Mouse (Mus musculus): Measurements from ENCODE around the gene Kntc1.
A peak's percentile ranks its signal among the peaks of the same experiment; 100 is the strongest.

Kntc1 gene

DNA sequence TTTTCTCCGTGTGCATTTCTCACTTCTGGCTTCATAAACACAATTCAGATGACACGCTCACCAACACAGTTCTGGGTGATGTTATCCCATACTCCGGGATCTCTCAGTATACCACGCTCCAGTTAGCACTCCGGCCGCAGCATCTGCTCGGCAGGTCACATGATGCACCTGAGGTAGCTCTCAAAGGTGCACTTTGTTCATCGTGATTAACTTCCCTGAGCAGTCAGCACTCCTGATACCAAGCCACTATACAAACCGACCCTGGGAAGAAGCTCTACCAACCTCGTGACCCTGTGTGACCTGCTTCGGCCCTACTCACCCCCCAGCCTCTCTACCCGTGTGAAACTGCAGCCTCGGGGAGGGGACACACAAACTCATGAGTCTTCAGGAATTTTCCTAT, 59.6 kb downstream of the Kntc1 start:
- no peak for DNase-seq (ENCODE audit: low spot score in 2 of 2)

DNA sequence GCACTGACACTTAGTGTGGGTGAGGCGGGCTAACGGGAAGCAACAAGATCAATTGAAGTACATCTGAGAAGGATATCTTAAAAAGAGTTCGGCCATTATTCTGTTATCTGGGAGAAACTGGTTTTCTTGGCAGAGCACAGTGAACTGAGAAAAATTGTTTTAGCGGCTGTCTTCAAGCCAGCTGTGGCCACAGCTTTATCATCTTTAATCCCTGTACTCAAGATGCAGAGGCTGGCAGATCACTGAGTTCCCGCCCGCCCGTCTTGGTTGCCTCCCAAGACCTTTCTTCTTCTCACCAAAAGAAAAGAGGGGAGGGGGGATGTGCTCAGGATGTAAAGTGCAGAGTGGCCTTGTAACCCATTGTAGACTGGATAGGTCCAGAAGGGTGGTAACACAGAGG, 67.4 kb downstream of the Kntc1 start:
- no peak for DNase-seq (ENCODE audit: low spot score in 2 of 2)

DNA sequence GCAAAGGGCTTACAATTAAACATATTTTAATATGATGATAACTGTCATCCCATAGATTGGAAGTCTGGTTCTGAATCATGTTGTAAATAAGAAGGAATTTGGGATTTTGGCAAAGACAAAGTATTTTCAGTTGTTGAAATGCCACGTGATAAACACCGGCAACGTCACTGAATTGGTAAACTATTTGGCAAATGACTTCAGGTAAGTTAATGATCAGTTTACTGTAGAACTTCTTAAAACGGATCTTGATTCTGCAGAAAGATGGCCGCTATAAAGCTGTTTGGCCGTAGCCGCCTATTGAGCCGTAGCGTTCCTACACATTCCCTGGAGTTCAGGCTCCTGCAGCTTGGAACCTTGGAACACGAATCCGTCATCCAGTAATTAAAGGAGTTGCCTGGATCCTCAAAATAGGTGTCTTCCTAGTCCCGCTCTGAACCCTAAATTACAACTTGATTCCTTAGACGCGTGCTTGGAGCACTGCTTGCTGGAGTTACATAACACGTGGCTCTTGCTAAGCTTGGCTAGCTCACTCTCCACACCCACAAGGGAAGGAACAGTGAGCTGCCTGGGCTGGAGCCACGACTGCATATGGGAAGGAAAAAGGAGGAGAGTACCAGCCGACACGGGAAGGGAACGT, 69.5 kb downstream of the Kntc1 start:
- DNase-seq (ENCODE audit: low spot score in 2 of 2) = peak; percentile 21 to 24

DNA sequence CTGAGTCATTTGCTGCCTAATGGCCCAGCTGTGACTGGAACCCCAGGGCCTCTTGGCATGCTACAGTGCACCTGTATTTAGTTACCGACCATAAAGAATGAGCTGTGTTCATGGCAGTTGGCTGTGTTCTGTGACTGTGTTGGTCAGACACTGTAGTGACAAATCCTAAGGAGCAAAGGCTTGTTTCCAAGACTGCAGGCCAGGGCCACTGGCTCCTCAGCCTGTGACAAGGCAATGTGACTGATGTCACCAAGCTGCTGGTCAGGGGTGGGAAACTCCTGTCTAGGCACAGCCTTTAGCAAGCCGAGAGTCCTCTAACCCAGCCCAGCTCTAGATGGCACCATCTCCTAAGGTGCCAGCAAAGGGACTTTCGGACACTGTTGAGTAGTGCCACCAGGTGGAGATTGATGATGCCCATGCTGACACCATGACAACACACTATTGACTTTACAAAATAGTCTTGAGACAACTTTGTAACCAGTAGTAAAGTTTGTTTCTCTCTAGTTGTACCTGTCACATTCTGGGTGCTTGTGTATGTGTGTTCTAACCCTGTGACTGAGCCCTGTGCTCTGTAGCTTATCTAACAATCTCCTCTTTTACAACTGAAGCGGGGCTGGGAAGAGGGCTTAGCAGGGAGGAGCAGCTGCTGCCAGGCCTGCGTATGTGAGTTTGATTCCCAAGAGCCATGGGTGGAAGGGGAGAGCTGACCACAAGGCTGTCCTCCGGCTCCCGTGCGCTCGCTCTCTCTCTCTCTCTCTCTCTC, 71.2 kb downstream of the Kntc1 start:
- DNase-seq (ENCODE audit: low spot score in 2 of 2) = no peak

DNA sequence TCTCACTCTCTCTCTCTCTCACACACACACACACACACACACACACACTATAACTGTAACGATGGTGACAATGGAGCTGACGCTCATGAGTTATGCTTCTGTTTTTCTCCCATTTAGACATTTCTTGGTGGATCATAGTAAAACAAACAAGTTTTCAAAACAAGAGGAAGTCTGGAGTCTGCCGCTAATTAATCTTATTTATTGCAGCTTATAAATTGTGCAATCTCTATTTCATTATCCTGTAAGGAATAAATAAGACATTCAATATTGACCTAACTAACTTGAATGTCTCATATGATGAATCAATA, 71.7 kb downstream of the Kntc1 start:
- DNase-seq (ENCODE audit: low spot score in 2 of 2) = no peak

DNA sequence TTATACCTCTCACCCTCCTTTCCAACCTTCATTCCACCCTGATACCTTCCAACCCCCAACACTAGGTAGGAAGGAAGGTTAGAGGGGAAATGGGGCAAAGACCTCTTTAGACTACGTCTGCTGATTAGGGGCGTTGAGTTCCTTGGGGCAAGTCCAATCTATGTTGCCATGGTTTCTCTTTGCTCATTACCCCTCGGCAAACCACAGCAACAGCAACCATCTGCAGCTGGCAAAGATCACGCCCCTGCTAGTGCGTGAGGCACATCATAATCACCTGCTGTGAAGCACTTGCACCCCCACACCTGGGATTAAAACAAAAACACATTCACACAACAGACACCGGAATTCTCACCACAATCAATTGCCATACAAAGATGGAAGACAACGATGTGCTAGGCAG, 73.2 kb downstream of the Kntc1 start:
- DNase-seq (ENCODE audit: low spot score in 2 of 2) = no peak

DNA sequence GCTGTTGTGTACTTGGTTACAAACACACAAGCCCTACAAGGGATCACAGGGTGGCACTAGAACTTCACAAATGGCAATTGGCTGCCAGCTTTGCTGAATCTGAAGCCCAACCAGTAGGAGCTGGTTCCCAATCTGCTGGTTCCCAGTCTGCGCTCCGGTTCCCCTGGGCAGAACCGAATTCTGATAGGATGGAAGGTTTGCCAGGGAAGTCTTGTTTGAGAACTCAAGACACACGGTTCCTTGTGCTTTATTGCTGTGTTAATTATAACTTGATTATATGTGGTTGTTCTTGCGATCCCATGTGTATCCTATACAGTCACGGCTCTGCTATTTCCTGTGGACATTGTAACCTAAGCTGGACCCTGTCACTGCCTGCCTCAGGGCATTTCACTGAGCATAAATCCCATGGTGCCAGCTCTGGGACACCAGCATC, 78.2 kb downstream of the Kntc1 start:
- peak in 1 of 2 experiments; percentile 30 for DNase-seq (ENCODE audit: low spot score in 2 of 2)

DNA sequence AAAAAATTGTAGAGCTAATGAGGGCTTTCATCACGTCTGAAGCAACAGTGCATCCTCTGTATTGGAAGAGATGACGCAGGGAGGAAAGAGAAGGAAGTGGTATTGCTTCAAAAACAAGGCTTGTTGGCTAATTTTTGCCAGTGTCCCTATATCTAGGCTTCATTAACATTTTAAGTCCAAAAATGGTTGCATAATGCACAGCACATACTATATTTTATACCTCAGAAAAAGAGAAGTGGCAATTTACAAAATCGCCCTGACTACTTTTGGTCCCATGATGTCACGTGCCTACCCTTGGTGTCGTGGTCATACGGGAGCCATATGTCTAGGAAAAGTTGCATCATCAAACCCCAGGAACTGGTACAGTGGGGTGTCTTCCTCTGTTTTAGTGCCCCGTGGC, 82.8 kb downstream of the Kntc1 start:
- no peak for DNase-seq (ENCODE audit: low spot score in 2 of 2)

DNA sequence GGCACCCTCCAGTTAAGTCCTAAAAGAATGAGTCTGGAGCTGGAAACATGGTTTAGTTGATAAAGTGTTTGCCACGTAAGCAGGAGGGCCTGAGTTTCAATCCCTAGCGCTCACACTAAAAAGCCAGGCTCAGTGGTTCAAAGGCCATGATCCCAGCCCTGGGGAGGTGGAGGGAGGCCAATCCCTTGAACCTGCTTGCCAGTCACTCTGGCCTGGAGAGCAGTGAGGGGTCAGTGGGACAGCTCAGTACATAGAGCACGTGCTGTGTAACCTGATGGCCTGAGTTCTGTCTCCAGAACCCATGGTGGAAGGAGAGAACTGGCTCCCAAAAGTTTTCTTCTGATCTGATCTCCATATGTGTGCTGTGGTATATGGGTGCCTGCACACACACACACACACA, 85.3 kb downstream of the Kntc1 start:
- no peak for DNase-seq (ENCODE audit: low spot score in 2 of 2)

DNA sequence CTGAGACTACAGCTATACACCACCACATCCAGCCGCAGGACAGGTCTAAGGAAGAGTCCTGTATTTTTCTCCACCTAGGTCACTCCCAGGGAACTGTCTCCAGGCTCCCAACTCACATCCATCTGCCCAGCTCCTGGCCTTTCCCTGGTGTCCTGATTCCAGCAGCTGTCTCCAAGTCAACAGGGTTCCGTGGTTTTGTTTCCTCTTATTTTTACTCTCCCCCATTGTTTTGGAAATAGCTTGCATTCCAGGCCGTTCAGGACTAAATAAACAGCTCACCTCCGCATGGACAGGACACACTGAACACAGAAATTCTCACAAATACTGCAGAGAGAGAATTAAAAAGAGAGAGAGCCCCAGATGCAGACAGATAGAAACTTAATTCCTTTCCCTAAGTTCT, 87.9 kb downstream of the Kntc1 start:
- DNase-seq (ENCODE audit: low spot score in 2 of 2) = no peak

DNA sequence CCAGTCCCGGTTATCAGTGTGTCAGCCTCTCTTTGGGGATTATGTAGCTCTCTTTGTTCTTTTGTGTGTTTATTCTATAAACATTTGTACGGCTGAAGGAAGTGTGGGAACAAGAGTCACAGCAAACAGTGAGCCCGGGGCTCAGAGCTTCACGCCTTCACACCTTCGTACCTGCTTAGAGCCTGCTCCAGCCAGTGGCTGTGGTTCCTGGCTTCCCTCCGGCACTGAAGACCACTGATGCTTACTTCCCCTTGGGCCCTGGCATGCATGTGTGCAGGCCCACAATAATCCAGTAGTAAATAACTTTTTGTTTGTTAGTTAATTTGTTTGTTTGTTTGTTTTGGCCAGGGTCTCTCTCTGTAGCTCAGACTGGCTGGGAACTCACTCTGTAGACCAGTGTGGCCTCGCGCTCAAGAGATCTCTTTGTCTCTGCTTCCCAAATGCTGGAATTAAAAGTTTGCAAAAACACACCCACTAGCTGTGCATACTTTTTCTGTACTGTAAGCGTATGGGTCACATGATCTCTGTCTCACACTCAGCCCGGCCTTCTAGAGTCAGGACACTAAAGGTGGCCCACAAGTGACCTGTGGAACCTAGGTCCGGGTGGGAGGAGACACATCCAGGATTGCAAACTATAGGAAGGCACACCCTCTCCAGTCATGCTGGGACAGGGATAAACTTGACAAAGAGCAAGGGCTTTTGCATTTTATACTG, 92.9 kb downstream of the Kntc1 start:
- DNase-seq (ENCODE audit: low spot score in 2 of 2) = no peak

DNA sequence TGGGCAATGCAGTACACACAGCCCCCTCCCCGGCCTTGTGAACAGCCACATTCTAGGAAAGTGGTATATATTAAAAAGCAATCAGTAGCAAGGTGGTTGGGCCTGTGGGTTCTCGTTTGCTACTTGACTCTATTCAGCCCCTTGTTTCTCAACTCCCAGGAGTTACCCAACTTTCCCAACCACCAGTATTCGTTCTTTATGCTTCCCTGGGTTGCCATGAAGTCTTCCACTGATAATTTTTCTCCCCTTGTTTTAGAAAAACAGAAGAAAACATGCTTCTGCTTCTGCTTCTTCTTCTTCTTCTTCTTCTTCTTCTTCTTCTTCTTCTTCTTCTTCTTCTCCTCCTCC, 93.4 kb downstream of the Kntc1 start:
- no peak for DNase-seq (ENCODE audit: low spot score in 2 of 2)

DNA sequence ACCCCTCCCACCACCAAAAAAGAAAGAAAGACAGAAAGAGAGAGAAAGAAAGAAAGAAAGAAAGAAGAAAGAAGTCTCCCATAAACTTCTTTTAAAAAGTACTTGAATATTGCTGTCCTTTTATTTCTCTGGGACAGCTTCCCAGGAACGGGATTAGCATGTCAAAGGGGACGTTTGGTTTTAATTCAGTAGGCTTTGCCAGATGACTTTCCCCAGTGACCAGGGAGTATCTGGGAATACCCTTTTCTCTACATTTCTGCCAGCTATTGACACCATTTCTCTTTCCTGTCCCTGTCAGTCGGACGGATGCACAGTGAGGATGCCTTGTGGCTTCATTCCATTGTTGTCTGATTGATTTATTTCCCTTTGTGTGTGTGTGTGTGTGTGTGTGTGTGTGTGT, 94.3 kb downstream of the Kntc1 start:
- DNase-seq (ENCODE audit: low spot score in 2 of 2) = no peak

DNA sequence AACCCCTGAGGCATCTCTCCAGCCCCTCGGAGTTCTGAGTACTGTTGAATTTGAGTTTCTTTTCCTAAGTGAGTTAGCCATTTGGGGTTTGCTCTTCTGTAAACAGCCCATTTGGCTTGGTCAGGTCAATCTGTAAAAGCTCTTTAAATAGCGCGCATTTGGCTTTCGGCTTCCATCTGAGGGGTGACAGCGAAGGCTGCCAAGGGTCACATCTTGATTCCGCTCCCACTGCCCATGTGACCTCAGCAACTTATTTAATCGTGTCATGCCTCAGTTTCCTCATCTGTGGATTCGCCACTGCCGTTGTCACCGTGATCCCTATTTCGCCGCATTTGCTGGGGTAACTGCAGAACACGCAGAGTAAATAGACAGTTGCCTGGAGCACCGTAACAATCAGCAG, 94.8 kb downstream of the Kntc1 start:
- DNase-seq (ENCODE audit: low spot score in 2 of 2) = no peak

DNA sequence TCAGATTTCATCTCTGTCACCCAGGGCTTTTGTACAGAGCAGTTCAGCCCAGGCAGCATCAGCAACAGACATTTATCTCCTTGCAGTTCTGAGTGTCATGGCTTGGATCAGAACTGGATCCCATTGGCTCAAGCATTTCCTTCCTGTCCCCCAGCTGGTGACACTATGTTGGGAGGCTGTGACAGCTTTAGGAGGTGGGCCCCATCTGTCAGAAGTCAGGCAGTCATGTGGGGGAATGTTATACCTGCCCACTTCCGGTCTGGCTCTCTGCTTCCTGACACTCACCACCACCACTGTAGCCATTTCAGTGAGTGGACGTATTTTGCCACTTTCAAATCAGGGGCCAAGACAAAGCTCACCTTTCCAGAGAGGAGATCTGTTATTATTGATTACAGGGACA, 101.9 kb downstream of the Kntc1 start:
- no peak for DNase-seq (ENCODE audit: low spot score in 2 of 2)

DNA sequence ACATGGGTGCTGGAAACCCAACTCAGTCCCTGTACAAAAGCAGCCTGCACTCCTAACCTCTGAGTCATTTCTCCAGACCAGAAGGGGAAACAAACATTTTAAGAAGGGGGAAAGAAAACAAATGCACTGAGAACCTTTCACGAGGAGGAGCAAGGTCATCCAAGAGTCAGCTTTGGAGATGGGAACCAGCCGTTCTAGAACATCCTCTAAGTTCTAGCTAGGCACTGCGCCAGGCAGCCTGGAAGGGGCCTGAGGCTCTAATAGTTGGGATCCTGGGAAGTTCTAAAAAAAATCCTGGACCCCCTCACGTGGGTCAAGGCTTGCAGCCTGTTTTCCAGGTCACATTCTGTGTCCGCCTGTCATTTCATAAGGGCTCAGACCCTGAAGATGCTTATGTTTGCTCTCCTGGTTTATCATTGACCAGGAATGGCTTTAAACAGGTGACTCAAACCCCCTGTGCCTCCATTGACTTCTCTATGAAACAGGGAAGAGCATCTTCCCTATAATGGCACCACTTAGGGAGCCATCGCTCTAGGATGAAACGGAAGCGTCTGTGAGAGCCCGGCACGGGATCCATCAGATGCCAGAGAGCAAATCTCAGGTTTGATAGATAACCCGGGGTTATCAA, 104.5 kb downstream of the Kntc1 start:
- DNase-seq (ENCODE audit: low spot score in 2 of 2) = no peak

DNA sequence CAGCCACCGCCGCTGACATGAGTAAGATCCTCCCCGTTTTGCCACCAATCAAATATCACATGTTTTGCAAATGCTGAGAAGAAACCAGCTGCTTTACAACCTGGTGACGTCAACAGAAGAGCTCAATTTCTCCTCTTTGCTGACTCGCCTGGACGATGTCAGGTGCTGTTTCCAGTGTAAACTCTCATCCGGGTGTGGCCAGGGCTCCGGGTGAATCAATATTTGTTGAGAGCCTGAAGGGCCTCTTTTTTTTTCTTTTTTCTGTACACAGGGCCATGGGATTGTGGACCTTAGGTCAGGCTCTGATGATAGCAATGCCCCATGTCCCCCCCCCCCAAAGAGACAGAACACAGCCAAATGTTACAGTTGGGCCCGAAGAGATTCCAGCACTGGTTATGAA, 105.0 kb downstream of the Kntc1 start:
- no peak for DNase-seq (ENCODE audit: low spot score in 2 of 2)

DNA sequence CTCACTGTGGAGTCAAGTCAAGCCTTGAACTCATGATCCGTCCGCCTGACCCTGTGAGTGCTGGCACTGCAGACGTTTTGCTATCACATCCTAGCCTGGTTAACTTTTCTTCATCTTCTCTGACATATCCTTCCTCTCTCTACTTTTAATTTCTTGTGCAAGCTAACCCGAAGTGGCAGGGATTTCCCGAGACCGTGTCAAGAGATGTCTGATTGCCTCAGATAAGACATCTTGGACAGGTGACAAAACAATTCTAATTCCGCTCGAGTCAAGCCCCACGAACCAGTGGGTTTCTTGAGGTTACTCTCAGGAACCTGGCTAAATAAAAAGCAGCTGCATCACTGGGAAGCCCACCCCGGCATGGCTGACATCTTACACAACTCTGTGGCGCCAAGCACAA, 109.3 kb downstream of the Kntc1 start:
- no peak for DNase-seq (ENCODE audit: low spot score in 2 of 2)

DNA sequence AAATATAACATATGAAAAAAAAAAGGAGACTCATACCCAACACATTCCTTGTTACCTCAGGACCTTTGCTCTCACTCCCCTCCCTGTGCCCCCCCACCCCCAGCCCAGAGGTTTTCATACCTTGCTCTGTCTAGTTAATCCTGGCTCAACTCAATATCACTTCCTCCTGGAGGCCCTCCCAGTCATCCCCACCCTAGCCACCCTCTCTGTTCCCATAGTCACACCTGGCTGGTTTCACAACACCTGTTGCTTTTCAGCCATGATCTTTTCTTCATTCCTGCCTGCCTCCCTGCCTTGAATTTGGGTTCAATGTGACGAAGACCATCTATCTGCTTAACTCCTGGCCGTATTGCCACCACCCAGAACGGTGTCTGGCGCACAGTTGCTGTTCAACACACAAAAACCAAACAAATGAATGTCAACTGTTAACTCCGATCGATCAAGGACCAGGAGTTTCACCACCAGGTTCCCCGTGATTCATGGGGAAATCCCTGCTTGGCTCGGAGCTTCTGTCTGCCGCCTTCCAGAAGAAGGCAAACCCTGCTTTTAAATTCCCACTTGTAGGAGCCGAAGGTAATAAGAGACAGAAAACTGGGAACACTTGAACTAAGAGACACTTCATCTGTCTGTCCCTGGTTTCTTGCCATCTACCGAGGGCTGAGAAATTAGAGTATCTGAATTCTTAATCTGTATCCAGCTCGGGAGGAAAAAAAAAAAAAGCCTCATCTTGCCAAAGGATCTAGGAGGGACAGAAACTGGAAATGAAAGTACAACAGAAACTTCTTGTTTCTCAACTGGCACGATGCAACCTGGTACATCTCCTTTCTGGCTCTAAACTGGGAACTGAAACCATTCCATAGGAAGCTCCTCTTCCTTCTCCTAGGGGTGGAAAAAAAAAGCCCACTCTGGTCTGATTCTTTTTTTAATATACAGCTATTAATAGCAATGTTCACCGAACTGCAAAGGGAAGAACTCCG, 113.1 kb downstream of the Kntc1 start:
- DNase-seq (ENCODE audit: low spot score in 2 of 2) = no peak

DNA sequence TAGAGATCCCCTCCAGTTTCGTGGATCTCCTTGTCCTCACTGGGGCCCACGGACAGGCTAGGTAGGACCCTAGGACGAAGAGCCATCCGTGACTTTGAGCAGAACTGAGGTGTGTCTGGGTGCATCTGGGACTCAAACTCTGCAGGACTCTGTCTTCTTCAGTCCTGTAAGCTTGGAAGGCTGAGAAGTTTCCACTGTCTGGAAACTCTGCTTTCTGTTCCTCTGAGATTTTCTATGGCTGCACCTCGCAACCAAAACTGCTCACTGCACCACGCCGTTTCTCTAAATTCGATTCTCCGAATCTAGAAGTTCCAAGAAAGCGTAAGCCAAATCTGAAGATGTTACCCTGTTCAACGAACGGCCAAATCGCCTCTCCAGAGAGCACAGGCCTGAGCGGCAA, 114.4 kb downstream of the Kntc1 start:
- DNase-seq (ENCODE audit: low spot score in 2 of 2) = no peak

DNA sequence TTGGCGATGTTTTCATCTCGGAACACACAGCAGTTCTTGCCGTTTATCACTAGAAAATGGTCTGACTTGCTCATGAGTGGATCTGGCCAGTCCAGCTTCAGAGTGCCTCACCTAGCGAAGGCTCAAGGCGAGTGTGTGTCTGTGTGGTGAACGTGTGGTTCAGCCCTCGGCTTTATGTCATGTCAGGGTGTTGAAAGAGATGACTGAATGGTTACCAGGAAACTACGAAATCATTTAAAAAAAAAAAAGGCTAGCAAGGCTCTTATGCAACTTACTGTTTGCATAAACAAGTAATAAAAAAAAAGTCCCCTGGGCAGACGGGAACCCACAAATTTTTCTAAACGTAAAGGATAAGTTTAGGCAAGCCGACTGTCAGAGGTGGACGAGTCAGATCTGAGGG, 115.8 kb downstream of the Kntc1 start, which contains the start of gene Hcar2:
TSS of gene Hcar2 (minus strand) at position 135 of the 400 bp plus-strand sequence.
- DNase-seq (ENCODE audit: low spot score in 2 of 2) = no peak

DNA sequence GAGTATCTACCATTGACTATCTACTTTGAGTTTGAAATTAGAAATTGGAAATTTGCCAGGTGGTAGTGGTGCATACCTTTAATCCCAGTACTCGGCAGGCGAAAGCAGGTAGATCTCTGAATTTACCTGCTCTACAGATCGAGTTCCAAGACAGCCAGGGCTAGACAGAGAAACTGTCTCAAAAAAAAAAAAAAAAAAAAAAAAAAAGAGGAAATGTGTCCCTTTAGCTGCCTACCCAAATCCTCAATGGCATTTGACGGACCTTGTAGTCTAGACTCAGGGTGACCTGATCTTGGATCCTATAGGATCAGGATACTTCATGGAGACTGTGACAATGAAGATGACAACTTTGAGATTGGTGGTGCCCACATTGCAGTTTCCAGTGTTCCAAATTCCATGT, 116.9 kb downstream of the Kntc1 start:
- no peak for DNase-seq (ENCODE audit: low spot score in 2 of 2)

Measured in frontal cortex, postnatal 14 days (tissue).